8 mouse cellular contexts compared by ENCODE assay signal in genomic region chr4:117251801-117252316, GRCm38 (mm10). TPM values are rescaled to one million over a fixed set of nuclear protein-coding genes. Genes with fewer than 3 reads are reported as not detected.
A peak's percentile ranks its signal among the peaks of the same experiment; 100 is the strongest.
DNase-seq lines count a peak whose midpoint lies in the region; ATAC-seq and TF ChIP-seq lines count a peak whose summit lies in the region.

Gene Tmem53, plus strand, starts transcription at chr4:117251951.
Gene Armh1, minus strand, starts transcription at chr4:117252125.

- peak within 1 kb of the TSS; percentile 65 for H3K9ac ChIP-seq in embryonic facial prominence, embryonic 11.5 days (replicated peaks; ENCODE audit: low read length)
- peak within 1 kb of the TSS; percentile 66 for H3K9ac ChIP-seq in limb, embryonic 13.5 days
- peak within 1 kb of the TSS; percentile 78 for H3K9ac ChIP-seq in midbrain, embryonic 16.5 days (ENCODE audit: low read depth, low read length)

- H3K4me2 ChIP-seq in embryonic facial prominence, embryonic 11.5 days (ENCODE audit: low read depth, low read length): peak within 1 kb of the TSS; percentile 66
- peak within 1 kb of the TSS; percentile 70 for H3K4me2 ChIP-seq in limb, embryonic 13.5 days (replicated peaks)
- peak within 1 kb of the TSS; percentile 79 for H3K4me2 ChIP-seq in midbrain, embryonic 16.5 days (ENCODE audit: low read length)

- TF ChIP-seq CTCF in spleen, adult 2 months (IDR thresholded peaks at IDR 0.05; ENCODE audit: extremely low read depth, insufficient read depth, insufficient read length, insufficient replicate concordance): no peak

- no peaks in the 10 kb centered on the region for H3K9me3 ChIP-seq in embryonic facial prominence, embryonic 11.5 days (replicated peaks; ENCODE audit: control insufficient read depth, low read length)
- H3K9me3 ChIP-seq in limb, embryonic 13.5 days: no peaks in the 10 kb centered on the region
- H3K9me3 ChIP-seq in midbrain, embryonic 16.5 days (replicated peaks; ENCODE audit: control insufficient read depth, low read length, poor library complexity, severe bottlenecking): no peaks in the 10 kb centered on the region

- H3K4me1 ChIP-seq in embryonic facial prominence, embryonic 11.5 days (ENCODE audit: control insufficient read depth, insufficient read depth, low read length): no peaks in the 10 kb centered on the region; the same call in 1 of the 2 replicates
- peaks cover 25% of the 10 kb centered on the region for H3K4me1 ChIP-seq in limb, embryonic 13.5 days
- H3K4me1 ChIP-seq in midbrain, embryonic 16.5 days (ENCODE audit: control insufficient read depth, insufficient read depth, low read length): peaks cover 12% of the 10 kb centered on the region; the same call in 1 of the 2 replicates
- peaks cover 2% of the 10 kb centered on the region; the same call in 1 of the 2 replicates for H3K4me1 ChIP-seq in spleen, adult 2 months (ENCODE audit: control insufficient read depth, insufficient read depth, insufficient read length)

- no peak for TF ChIP-seq POLR2A in spleen, adult 2 months (IDR thresholded peaks at IDR 0.05; ENCODE audit: low read depth, low read length)

- ATAC-seq in embryonic facial prominence, embryonic 11.5 days (replicated peaks; ENCODE audit: insufficient number of reproducible peaks, low FRiP score, low TSS enrichment, low read depth): peak; percentile 98
- peak; percentile 98 for ATAC-seq in limb, embryonic 13.5 days (ENCODE audit: low FRiP score, low read depth)
- ATAC-seq in midbrain, embryonic 16.5 days: peak; percentile 96

- peak within 1 kb of the TSS; percentile 64 for H3K4me3 ChIP-seq in embryonic facial prominence, embryonic 11.5 days (ENCODE audit: low read depth, low read length)
- peak within 1 kb of the TSS; percentile 63 for H3K4me3 ChIP-seq in limb, embryonic 13.5 days
- peak within 1 kb of the TSS; percentile 66 for H3K4me3 ChIP-seq in midbrain, embryonic 16.5 days (ENCODE audit: low read depth, low read length)
- H3K4me3 ChIP-seq in spleen, adult 2 months (ENCODE audit: extremely low read depth, insufficient read depth, insufficient read length): peak within 1 kb of the TSS; percentile 88

- no peaks in the 10 kb centered on the region for H3K27me3 ChIP-seq in embryonic facial prominence, embryonic 11.5 days (ENCODE audit: control insufficient read depth, insufficient read depth, low read length)
- H3K27me3 ChIP-seq in limb, embryonic 13.5 days: no peaks in the 10 kb centered on the region
- no peaks in the 10 kb centered on the region for H3K27me3 ChIP-seq in midbrain, embryonic 16.5 days (ENCODE audit: control insufficient read depth, insufficient read depth, low read depth, low read length)
- no peaks in the 10 kb centered on the region for H3K27me3 ChIP-seq in spleen, adult 2 months (ENCODE audit: control insufficient read depth, insufficient read depth, low read length)

- peak within 1 kb of the TSS; percentile 75 for H3K27ac ChIP-seq in embryonic facial prominence, embryonic 11.5 days (replicated peaks; ENCODE audit: low read depth, low read length)
- peak within 1 kb of the TSS; percentile 88 for H3K27ac ChIP-seq in limb, embryonic 13.5 days
- H3K27ac ChIP-seq in midbrain, embryonic 16.5 days (ENCODE audit: low read length): peak within 1 kb of the TSS; percentile 73
- H3K27ac ChIP-seq in spleen, adult 2 months (ENCODE audit: insufficient read depth, low read length): no peak within 1 kb of the TSS

- peak; percentile 95 for DNase-seq in 3T3-L1 (ENCODE audit: low read depth, low spot score)
- peak; percentile 96 for DNase-seq in adrenal gland, postnatal 25 days
- DNase-seq in embryonic facial prominence, embryonic 11.5 days (ENCODE audit: low spot score): peak; percentile 97
- peak; percentile 100 for DNase-seq in heart, adult 11 months
- peak; percentile 93 for DNase-seq in kidney, adult 18-20 months
- DNase-seq in spleen, adult 2 months (ENCODE audit: low read depth in 1 of 2, low spot score in 2 of 2): peak; percentile 52 to 83

- H3K36me3 ChIP-seq in embryonic facial prominence, embryonic 11.5 days (replicated peaks; ENCODE audit: control insufficient read depth, insufficient read depth, low read depth, low read length): no peaks in the 10 kb centered on the region
- no peaks in the 10 kb centered on the region for H3K36me3 ChIP-seq in limb, embryonic 13.5 days
- no peaks in the 10 kb centered on the region for H3K36me3 ChIP-seq in midbrain, embryonic 16.5 days (ENCODE audit: control insufficient read depth, insufficient read depth, low read length)
- H3K36me3 ChIP-seq in spleen, adult 2 months (ENCODE audit: control insufficient read depth, insufficient read depth, low read length): no peaks in the 10 kb centered on the region

- under 1% methylated on average over 43 of the region's 43 CpGs for WGBS in embryonic facial prominence, embryonic 11.5 days
- under 1% methylated on average over 39 of the region's 43 CpGs for WGBS in limb, embryonic 13.5 days
- under 1% methylated on average over 40 of the region's 43 CpGs for whole genome bisulfite sequencing in midbrain, embryonic 16.5 days
- WGBS in spleen, adult 2 months: under 1% methylated on average over 42 of the region's 43 CpGs

RNA-seq across cellular contexts. Expression of gene Tmem53, which starts in this region (rescaled TPM):
- total RNA-seq in adrenal gland, postnatal 25 days (2021): 86.4 and 94.3 TPM in 2 replicates
- polyA plus RNA-seq in embryonic facial prominence, embryonic 11.5 days (2014; fragmentation: Nextera tagmentation; extraction: Ambion mirVana): 9.3 and 10.6 TPM in 2 replicates
- 10.0 and 11.3 TPM in 2 replicates for polyA plus RNA-seq in limb, embryonic 13.5 days (2015; fragmentation: Nextera tagmentation; extraction: Ambion mirVana)
- 9.3 and 10.1 TPM in 2 replicates for polyA plus RNA-seq in midbrain, embryonic 16.5 days (2015; fragmentation: Nextera tagmentation; extraction: Ambion mirVana)
- 2.4 and 3.2 TPM in 2 replicates for polyA plus RNA-seq in spleen, adult 2 months (2012; rRNA removed)

RNA-seq across cellular contexts. Expression of gene Armh1, which starts in this region (rescaled TPM):
- total RNA-seq in adrenal gland, postnatal 25 days (2021): 4.8 and 4.9 TPM in 2 replicates
- 0.17 TPM in 1 of 2 replicates, not detected in the other for polyA plus RNA-seq in embryonic facial prominence, embryonic 11.5 days (2014; fragmentation: Nextera tagmentation; extraction: Ambion mirVana)
- polyA plus RNA-seq in limb, embryonic 13.5 days (2015; fragmentation: Nextera tagmentation; extraction: Ambion mirVana): 0.53 and 0.79 TPM in 2 replicates
- polyA plus RNA-seq in midbrain, embryonic 16.5 days (2015; fragmentation: Nextera tagmentation; extraction: Ambion mirVana): 1.6 and 3.1 TPM in 2 replicates
- polyA plus RNA-seq in spleen, adult 2 months (2012; rRNA removed): 0.05 TPM in 1 of 2 replicates, not detected in the other
